Mouse (Mus musculus): ENCODE measurements around the gene 6330409D20Rik. TPM values are rescaled to one million over a fixed set of nuclear protein-coding genes. Genes with fewer than 3 reads are reported as not detected.

The 6330409D20Rik gene
- polyA plus RNA-seq, 1 experiment from 2014 or later = 0.18 TPM

DNA sequence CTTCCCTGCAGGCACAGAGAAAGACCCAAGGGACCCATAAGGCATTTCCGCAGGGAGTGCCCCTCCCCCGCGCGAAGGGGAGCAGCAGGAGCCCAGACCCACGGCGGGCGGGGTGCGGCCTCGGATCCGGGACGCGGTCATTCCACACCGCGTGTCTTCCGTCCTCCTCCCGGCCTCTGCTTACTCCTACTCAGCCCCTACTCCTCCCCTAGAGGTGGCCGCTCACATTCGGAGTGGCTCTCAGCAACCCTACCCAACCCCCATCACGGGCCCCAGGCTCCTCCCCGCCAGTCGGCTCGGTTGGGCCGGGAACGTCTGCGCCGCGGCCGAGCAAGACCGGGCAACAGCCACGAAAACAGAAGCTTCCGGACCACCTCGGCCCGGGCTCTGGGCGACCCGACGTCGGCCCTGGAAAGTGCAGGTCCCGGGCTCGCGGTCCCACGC is 28.7 kb downstream of the 6330409D20Rik start:
- 1% methylated on average over 39 of the region's 41 CpGs for WGBS
- H3K9me3 ChIP-seq (ENCODE audit: control insufficient read depth) = no peaks in the 10 kb centered on the region
- peak; percentile 55 for ATAC-seq
- TF ChIP-seq CTCF (IDR thresholded peaks at IDR 0.05; ENCODE audit: low read depth) = peak; percentile 36; the same call in 1 of the 2 replicates
- H3K9ac ChIP-seq (ENCODE audit: low read depth, low read length) = peak overlapping the region; percentile 85
- peaks cover 13% of the 10 kb centered on the region; the same call in 1 of the 2 replicates for H3K4me1 ChIP-seq (replicated peaks; ENCODE audit: control insufficient read depth, insufficient read depth, low read length)
- peak overlapping the region; percentile 74 for H3K4me2 ChIP-seq (replicated peaks; ENCODE audit: low read depth)
- H3K27ac ChIP-seq (ENCODE audit: low read depth, low read length) = peak overlapping the region; percentile 80
- H3K4me3 ChIP-seq (ENCODE audit: low read depth, low read length) = peak overlapping the region; percentile 89
- H3K36me3 ChIP-seq (ENCODE audit: control insufficient read depth, insufficient read depth) = peaks cover 34% of the 10 kb centered on the region
- H3K27me3 ChIP-seq (replicated peaks; ENCODE audit: control insufficient read depth, insufficient read depth, low read length) = no peaks in the 10 kb centered on the region

GRCm38 (mm10) chr2:32711301-32712056 is 29.3 kb downstream of the 6330409D20Rik start:
- peak overlapping the region; percentile 89 for H3K4me3 ChIP-seq (ENCODE audit: low read depth, low read length)
- 21% methylated on average over 9 of the region's 9 CpGs for WGBS
- H3K9me3 ChIP-seq (ENCODE audit: control insufficient read depth) = no peaks in the 10 kb centered on the region
- peaks cover 13% of the 10 kb centered on the region; the same call in 1 of the 2 replicates for H3K4me1 ChIP-seq (replicated peaks; ENCODE audit: control insufficient read depth, insufficient read depth, low read length)
- peak overlapping the region; percentile 85 for H3K9ac ChIP-seq (ENCODE audit: low read depth, low read length)
- H3K27ac ChIP-seq (ENCODE audit: low read depth, low read length) = peak overlapping the region; percentile 80
- TF ChIP-seq CTCF (IDR thresholded peaks at IDR 0.05; ENCODE audit: low read depth) = peak; percentile 41; the same call in 1 of the 2 replicates
- ATAC-seq = no peak
- H3K4me2 ChIP-seq (replicated peaks; ENCODE audit: low read depth) = peak overlapping the region; percentile 74
- H3K36me3 ChIP-seq (ENCODE audit: control insufficient read depth, insufficient read depth) = peaks cover 40% of the 10 kb centered on the region
- no peaks in the 10 kb centered on the region for H3K27me3 ChIP-seq (replicated peaks; ENCODE audit: control insufficient read depth, insufficient read depth, low read length)

- peaks cover 51% of the 10 kb centered on the region for H3K36me3 ChIP-seq (ENCODE audit: control insufficient read depth, insufficient read depth)
- no peaks in the 10 kb centered on the region for H3K9me3 ChIP-seq (ENCODE audit: control insufficient read depth)
- TF ChIP-seq CTCF (IDR thresholded peaks at IDR 0.05; ENCODE audit: low read depth) = no peak
- H3K4me2 ChIP-seq (replicated peaks; ENCODE audit: low read depth) = no peak overlapping the region
- H3K9ac ChIP-seq (ENCODE audit: low read depth, low read length) = no peak overlapping the region
- no peaks in the 10 kb centered on the region for H3K27me3 ChIP-seq (replicated peaks; ENCODE audit: control insufficient read depth, insufficient read depth, low read length)
- H3K4me3 ChIP-seq (ENCODE audit: low read depth, low read length) = no peak overlapping the region
- H3K4me1 ChIP-seq (replicated peaks; ENCODE audit: control insufficient read depth, insufficient read depth, low read length) = peaks cover 13% of the 10 kb centered on the region; the same call in 1 of the 2 replicates
- WGBS = 74% methylated on average over 5 of the region's 5 CpGs
- ATAC-seq = no peak
- H3K27ac ChIP-seq (ENCODE audit: low read depth, low read length) = no peak overlapping the region
Observed at GRCm38 (mm10) chr2:32710425-32710824, 30.4 kb downstream of the 6330409D20Rik start.

DNA sequence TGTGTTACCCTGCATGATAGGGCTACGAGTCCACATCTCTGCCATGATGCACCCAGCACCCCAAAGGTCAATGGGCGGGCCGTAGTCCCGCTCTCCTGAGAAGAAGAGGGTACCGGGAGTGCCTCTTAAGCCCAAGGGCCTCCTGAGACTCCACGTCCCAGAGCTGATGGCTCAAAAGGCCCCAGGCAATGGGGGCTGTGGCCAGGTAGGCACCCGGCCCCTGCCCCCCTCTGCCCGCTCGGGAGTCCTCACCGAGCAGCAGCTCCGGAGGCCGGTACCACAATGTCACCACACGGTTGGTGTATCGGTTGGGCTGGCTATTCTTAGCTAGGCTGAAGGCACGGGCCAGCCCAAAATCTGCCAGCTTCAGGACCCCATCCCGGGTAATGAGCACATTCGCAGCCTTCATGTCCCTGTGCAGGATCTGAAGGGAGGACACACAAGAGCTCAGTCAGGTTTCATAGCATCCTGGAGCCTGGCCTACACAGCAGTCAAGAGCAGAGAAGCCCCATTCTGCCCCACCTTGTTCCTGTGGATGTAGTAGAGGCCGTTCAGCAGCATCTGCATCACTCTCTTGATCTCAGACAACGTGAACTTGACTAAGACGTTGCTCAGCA is 31.2 kb downstream of the 6330409D20Rik start:
- H3K27ac ChIP-seq (ENCODE audit: low read depth, low read length) = peak overlapping the region; percentile 28; the same call in 1 of the 2 replicates
- no peak overlapping the region for H3K4me3 ChIP-seq (ENCODE audit: low read depth, low read length)
- WGBS = 86% methylated on average over 20 of the region's 20 CpGs
- H3K4me2 ChIP-seq (replicated peaks; ENCODE audit: low read depth) = no peak overlapping the region
- no peaks in the 10 kb centered on the region for H3K9me3 ChIP-seq (ENCODE audit: control insufficient read depth)
- H3K9ac ChIP-seq (ENCODE audit: low read depth, low read length) = no peak overlapping the region
- peaks cover 13% of the 10 kb centered on the region; the same call in 1 of the 2 replicates for H3K4me1 ChIP-seq (replicated peaks; ENCODE audit: control insufficient read depth, insufficient read depth, low read length)
- no peak for ATAC-seq
- no peak for TF ChIP-seq CTCF (IDR thresholded peaks at IDR 0.05; ENCODE audit: low read depth)
- peaks cover 59% of the 10 kb centered on the region for H3K36me3 ChIP-seq (ENCODE audit: control insufficient read depth, insufficient read depth)
- no peaks in the 10 kb centered on the region for H3K27me3 ChIP-seq (replicated peaks; ENCODE audit: control insufficient read depth, insufficient read depth, low read length)

DNA sequence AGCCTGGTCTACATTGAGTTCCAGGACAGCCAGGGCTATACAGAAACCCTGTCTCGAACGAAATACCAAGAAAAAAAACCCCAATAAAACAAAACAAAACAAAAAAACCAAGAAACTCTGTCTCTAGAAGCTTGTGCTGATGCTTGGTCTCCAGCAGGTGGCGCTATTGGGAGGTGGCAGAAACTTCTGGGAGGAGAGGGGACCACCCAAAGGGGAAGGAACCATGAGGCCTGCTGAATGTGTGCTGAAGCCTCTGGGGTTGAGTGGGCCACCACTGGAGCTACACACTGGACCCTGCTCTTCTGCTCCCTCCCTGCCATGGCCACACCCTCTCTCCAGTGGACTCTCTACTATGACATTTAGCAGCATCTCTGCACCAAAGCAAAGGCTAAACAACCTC is 32.2 kb downstream of the 6330409D20Rik start:
- Histone ChIP-seq H3K36me3 (ENCODE audit: control insufficient read depth, insufficient read depth) (peaks cover 66% of the 10 kb centered on the region), H3K9ac (ENCODE audit: low read depth, low read length) (no peak overlapping the region), H3K27ac (ENCODE audit: low read depth, low read length) (no peak overlapping the region), H3K4me1 (replicated peaks; ENCODE audit: control insufficient read depth, insufficient read depth, low read length) (peaks cover 7% of the 10 kb centered on the region; the same call in 1 of the 2 replicates), H3K9me3 (ENCODE audit: control insufficient read depth) (no peaks in the 10 kb centered on the region), H3K4me3 (ENCODE audit: low read depth, low read length) (no peak overlapping the region), H3K4me2 (replicated peaks; ENCODE audit: low read depth) (no peak overlapping the region), H3K27me3 (replicated peaks; ENCODE audit: control insufficient read depth, insufficient read depth, low read length) (no peaks in the 10 kb centered on the region)
- peak; percentile 89 for TF ChIP-seq CTCF (IDR thresholded peaks at IDR 0.05; ENCODE audit: low read depth)
- 31% methylated on average over 3 of the region's 3 CpGs for WGBS
- no peak for ATAC-seq

- peaks cover 66% of the 10 kb centered on the region for H3K36me3 ChIP-seq (ENCODE audit: control insufficient read depth, insufficient read depth)
- H3K9me3 ChIP-seq (ENCODE audit: control insufficient read depth) = no peaks in the 10 kb centered on the region
- no peak overlapping the region for H3K9ac ChIP-seq (ENCODE audit: low read depth, low read length)
- WGBS = 87% methylated on average over 6 of the region's 6 CpGs
- no peak overlapping the region for H3K4me3 ChIP-seq (ENCODE audit: low read depth, low read length)
- ATAC-seq = no peak
- no peak overlapping the region for H3K4me2 ChIP-seq (replicated peaks; ENCODE audit: low read depth)
- H3K27me3 ChIP-seq (replicated peaks; ENCODE audit: control insufficient read depth, insufficient read depth, low read length) = no peaks in the 10 kb centered on the region
- H3K27ac ChIP-seq (ENCODE audit: low read depth, low read length) = 0 out of 2 replicates have a peak overlapping the region, but pooled peaks have one; percentile 21
- H3K4me1 ChIP-seq (replicated peaks; ENCODE audit: control insufficient read depth, insufficient read depth, low read length) = peaks cover 11% of the 10 kb centered on the region; the same call in 1 of the 2 replicates
- TF ChIP-seq CTCF (IDR thresholded peaks at IDR 0.05; ENCODE audit: low read depth) = no peak
Observed at GRCm38 (mm10) chr2:32706971-32707370, 33.8 kb downstream of the 6330409D20Rik start.

All from intestine, postnatal 0 days (tissue).